Mouse (Mus musculus) MEL (cell line): ENCODE data around the gene Gnl3. TPM values are rescaled to one million over a fixed set of nuclear protein-coding genes. Genes with fewer than 3 reads are reported as not detected.
A peak's percentile ranks its signal among the peaks of the same experiment; 100 is the strongest.

Experiments
- DNase-seq: peaks from one replicate; pipeline ENCODE4 v3.0.0; 2011; ENCODE audit warnings: low read depth, low spot score
- H3K27ac ChIP-seq: 2 replicates; pipeline ENCODE4 v1.5.1; 2012; ENCODE audit warnings: low read depth, mild to moderate bottlenecking, control low read depth, low read length, moderate library complexity; ENCODE audit not compliant: control insufficient read depth
- H3K27me3 ChIP-seq, 2 experiments: fragments of 150-350 bp in 1 of 2; sonication (generic) in 1 of 2; 2 replicates each; pipeline ENCODE4 v1.6.1; 2012; ENCODE audit warnings: low read length in 2 of 2, mild to moderate bottlenecking in 2 of 2, improper control_type of control experiment in 1 of 2, moderate library complexity in 1 of 2; ENCODE audit not compliant: insufficient read depth in 2 of 2, control insufficient read depth in 1 of 2
- H3K36me3 ChIP-seq, 2 experiments: 2 replicates each; pipeline ENCODE4 v1.6.1; 2012 to 2014; ENCODE audit warnings: low read length in 2 of 2, improper control_type of control experiment in 1 of 2, inconsistent platforms in 1 of 2, mild to moderate bottlenecking in 1 of 2; ENCODE audit not compliant: insufficient read depth in 2 of 2, control insufficient read depth in 1 of 2
- H3K4me1 ChIP-seq, 2 experiments: fragments of 150-350 bp in 1 of 2; sonication (generic) in 1 of 2; 2 replicates each; pipeline ENCODE4 v1.6.1; 2012; ENCODE audit warnings: low read length in 2 of 2, improper control_type of control experiment in 1 of 2, mild to moderate bottlenecking in 1 of 2; ENCODE audit not compliant: insufficient read depth in 2 of 2, control insufficient read depth in 1 of 2
- H3K4me3 ChIP-seq, 2 experiments: fragments of 150-350 bp in 1 of 2; sonication (generic) in 1 of 2; 2 replicates each; pipeline ENCODE4 v1.5.1; 2012; ENCODE audit warnings: low read depth in 2 of 2, low read length in 2 of 2, mild to moderate bottlenecking in 2 of 2, moderate library complexity in 2 of 2, control low read depth in 1 of 2, improper control_type of control experiment in 1 of 2; ENCODE audit not compliant: control insufficient read depth in 1 of 2, insufficient read depth in 1 of 2
- H3K79me2 ChIP-seq: 2 replicates; pipeline ENCODE4 v1.6.1; 2012; ENCODE audit warnings: mild to moderate bottlenecking, low read length, moderate library complexity; ENCODE audit not compliant: control insufficient read depth, poor library complexity, insufficient read depth
- H3K9ac ChIP-seq: 2 replicates; pipeline ENCODE4 v1.6.1; 2012; ENCODE audit warnings: low read depth, mild to moderate bottlenecking, control low read depth, low read length, moderate library complexity; ENCODE audit not compliant: control insufficient read depth, poor library complexity, severe bottlenecking
- H3K9me3 ChIP-seq: fragments of 150-350 bp; sonication (generic); replicated peaks from 2 replicates; pipeline ENCODE4 v1.6.1; 2012; ENCODE audit warnings: mild to moderate bottlenecking, low read length, improper control_type of control experiment, moderate library complexity; ENCODE audit not compliant: insufficient read depth
- BHLHE40 ChIP-seq: IDR thresholded peaks from 2 replicates; pipeline ENCODE4 v1.6.1; 2012; ENCODE audit warnings: low read depth, mild to moderate bottlenecking, inconsistent platforms, low read length, improper control_type of control experiment, borderline replicate concordance
- CHD1 ChIP-seq: IDR thresholded peaks from 2 replicates; pipeline ENCODE4 v1.6.1; 2012; ENCODE audit warnings: low read depth, mild to moderate bottlenecking, inconsistent platforms, low read length, improper control_type of control experiment
- CHD2 ChIP-seq: IDR thresholded peaks from 2 replicates; pipeline ENCODE4 v1.6.1; 2011; ENCODE audit warnings: low read length, improper control_type of control experiment
- GATA1 ChIP-seq: IDR thresholded peaks from 2 replicates; pipeline ENCODE4 v1.6.1; 2011; ENCODE audit warnings: low read depth, low read length, improper control_type of control experiment
- MAFK ChIP-seq: IDR thresholded peaks from 2 replicates; pipeline ENCODE4 v1.6.1; 2011; ENCODE audit warnings: low read depth, mild to moderate bottlenecking, low read length, improper control_type of control experiment, borderline replicate concordance
- MEF2A ChIP-seq: IDR thresholded peaks from 2 replicates; pipeline ENCODE4 v1.6.1; 2014; ENCODE audit warnings: low read depth, mild to moderate bottlenecking, inconsistent platforms, low read length, improper control_type of control experiment; ENCODE audit not compliant: poor library complexity, insufficient replicate concordance, severe bottlenecking; ENCODE audit errors: extremely low read depth
- MXI1 ChIP-seq: IDR thresholded peaks from 2 replicates; pipeline ENCODE4 v1.6.1; 2011; ENCODE audit warnings: mild to moderate bottlenecking, low read depth, low read length, improper control_type of control experiment
- MYB ChIP-seq: IDR thresholded peaks from 2 replicates; pipeline ENCODE4 v1.6.1; 2011; ENCODE audit warnings: mild to moderate bottlenecking, low read depth, low read length, improper control_type of control experiment
- NELFE ChIP-seq: IDR thresholded peaks from 2 replicates; pipeline ENCODE4 v1.6.1; 2011; ENCODE audit warnings: low read depth, low read length, improper control_type of control experiment
- NRF1 ChIP-seq: IDR thresholded peaks from 2 replicates; pipeline ENCODE4 v1.6.1; 2014; ENCODE audit warnings: low read depth, mild to moderate bottlenecking, inconsistent platforms, low read length, improper control_type of control experiment, moderate library complexity; ENCODE audit not compliant: poor library complexity, insufficient read depth, severe bottlenecking
- POLR2A ChIP-seq, 2 experiments: IDR thresholded peaks; 2 replicates each; pipeline ENCODE4 v1.6.1; 2011 to 2012; ENCODE audit warnings: low read length in 2 of 2, mild to moderate bottlenecking in 2 of 2, control low read depth in 1 of 2, improper control_type of control experiment in 1 of 2, low read depth in 1 of 2, moderate library complexity in 1 of 2; ENCODE audit not compliant: control insufficient read depth in 1 of 2, insufficient read depth in 1 of 2, poor library complexity in 1 of 2
- POLR2AphosphoS2 ChIP-seq: IDR thresholded peaks from 2 replicates; pipeline ENCODE4 v1.6.1; 2011; ENCODE audit warnings: low read length, improper control_type of control experiment
- POLR2AphosphoS5 ChIP-seq: IDR thresholded peaks from 2 replicates; pipeline ENCODE4 v1.6.1; 2012; ENCODE audit warnings: low read depth, borderline replicate concordance, mild to moderate bottlenecking, inconsistent platforms, low read length, moderate library complexity, mixed read lengths
- RCOR1 ChIP-seq: IDR thresholded peaks from 2 replicates; pipeline ENCODE4 v1.6.1; 2012; ENCODE audit warnings: low read depth, mild to moderate bottlenecking, inconsistent platforms, low read length, improper control_type of control experiment
- SIN3A ChIP-seq: IDR thresholded peaks from 2 replicates; pipeline ENCODE4 v1.6.1; 2012; ENCODE audit warnings: low read length, improper control_type of control experiment, inconsistent platforms
- TBP ChIP-seq: IDR thresholded peaks from 2 replicates; pipeline ENCODE4 v1.8.0; 2011; ENCODE audit warnings: low read depth, low read length, improper control_type of control experiment
- TCF12 ChIP-seq: IDR thresholded peaks from 2 replicates; pipeline ENCODE4 v1.6.1; 2014; ENCODE audit warnings: low read depth, mild to moderate bottlenecking, inconsistent platforms, low read length, improper control_type of control experiment, moderate library complexity
- UBTF ChIP-seq: IDR thresholded peaks from 2 replicates; pipeline ENCODE4 v1.6.1; 2012; ENCODE audit warnings: low read depth, mild to moderate bottlenecking, inconsistent platforms, low read length, improper control_type of control experiment, moderate library complexity, borderline replicate concordance; ENCODE audit not compliant: insufficient read depth
- USF2 ChIP-seq, 2 experiments: IDR thresholded peaks; 2 replicates each; pipeline ENCODE4 v1.6.1; 2011 to 2012; ENCODE audit warnings: improper control_type of control experiment in 2 of 2, low read length in 2 of 2, borderline replicate concordance in 1 of 2, inconsistent platforms in 1 of 2, low read depth in 1 of 2, mild to moderate bottlenecking in 1 of 2; ENCODE audit not compliant: insufficient read depth in 1 of 2
- ZKSCAN1 ChIP-seq: IDR thresholded peaks from 2 replicates; pipeline ENCODE4 v1.6.1; 2012; ENCODE audit warnings: low read depth, mild to moderate bottlenecking, inconsistent platforms, low read length, improper control_type of control experiment, moderate library complexity
- ZNF384 ChIP-seq: IDR thresholded peaks from 2 replicates; pipeline ENCODE4 v1.6.1; 2012; ENCODE audit warnings: low read depth, mild to moderate bottlenecking, inconsistent platforms, low read length, improper control_type of control experiment
- polyA plus RNA-seq, 2 experiments: library from polyadenylated mRNA; stranded (reverse) in 1 of 2; unstranded in 1 of 2; fragments of >175 nt in 1 of 2; fragments of >200 nt in 1 of 2; gene quantifications; 2 replicates each; pipeline versions ENCODE4 v1.2.1 to v1.2.4; 2012; ENCODE audit warnings: low replicate concordance in 2 of 2, low read depth in 1 of 2; ENCODE audit not compliant: insufficient read length in 2 of 2, insufficient read depth in 1 of 2, missing spikeins in 1 of 2
- total RNA-seq: library from RNA; depleted of rRNA; stranded (reverse); fragments of 300-350 nt; gene quantifications from 2 replicates; pipeline ENCODE4 v1.2.3, GENCODE M21; 2012

The Gnl3 gene
- total and polyA plus RNA-seq, 3 experiments: 151 to 332 (median 257) TPM

DNA sequence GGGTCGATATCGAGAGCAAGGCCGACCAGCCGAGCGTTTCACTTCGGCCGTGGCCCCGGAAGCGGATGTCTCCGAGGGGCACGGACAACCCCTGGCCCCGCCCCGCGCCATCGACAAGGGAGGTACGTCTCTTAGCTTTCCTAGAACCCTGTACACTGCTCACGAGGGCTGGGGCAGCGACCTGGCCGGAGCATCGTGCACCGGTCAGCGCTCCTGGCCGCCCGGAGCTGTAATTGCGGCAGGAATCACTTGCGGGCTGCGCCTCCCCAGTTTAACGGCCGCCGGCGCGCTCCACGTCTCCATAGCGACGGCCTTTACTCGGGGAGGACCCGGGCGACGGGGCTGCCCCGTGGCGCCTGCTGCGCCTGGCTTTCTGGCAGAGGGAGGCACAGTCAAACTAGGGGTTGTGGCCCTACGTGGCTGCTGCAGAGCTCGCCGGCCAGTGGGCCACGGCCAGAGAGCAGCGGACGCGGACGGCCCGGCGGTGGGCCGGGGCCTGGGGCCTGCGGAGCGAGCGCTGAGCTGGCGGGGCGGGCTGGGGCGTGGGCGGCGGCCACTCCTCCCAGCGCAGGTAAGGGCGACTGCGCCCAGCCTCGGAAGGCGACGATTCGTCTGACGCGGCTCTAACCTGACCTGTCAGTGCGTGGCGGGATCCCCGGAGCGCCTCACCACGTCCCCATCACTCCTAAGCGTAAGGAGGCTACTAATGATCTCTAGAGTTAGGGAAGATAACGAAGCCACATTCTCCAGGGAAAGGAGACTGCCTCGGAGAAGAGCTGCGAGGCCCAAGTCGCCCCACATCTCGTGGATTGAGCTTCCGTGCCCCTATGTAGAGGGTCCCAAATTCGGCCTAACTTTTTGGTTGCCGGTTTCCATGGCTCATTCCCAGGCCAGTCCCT, 17.4 kb downstream of the Gnl3 start, which contains the start of the genes Glt8d1 and Spcs1 (continued):
- TF ChIP-seq MAFK (no peak), UBTF (no peak), BHLHE40 (no peak), TBP (no peak)

DNA sequence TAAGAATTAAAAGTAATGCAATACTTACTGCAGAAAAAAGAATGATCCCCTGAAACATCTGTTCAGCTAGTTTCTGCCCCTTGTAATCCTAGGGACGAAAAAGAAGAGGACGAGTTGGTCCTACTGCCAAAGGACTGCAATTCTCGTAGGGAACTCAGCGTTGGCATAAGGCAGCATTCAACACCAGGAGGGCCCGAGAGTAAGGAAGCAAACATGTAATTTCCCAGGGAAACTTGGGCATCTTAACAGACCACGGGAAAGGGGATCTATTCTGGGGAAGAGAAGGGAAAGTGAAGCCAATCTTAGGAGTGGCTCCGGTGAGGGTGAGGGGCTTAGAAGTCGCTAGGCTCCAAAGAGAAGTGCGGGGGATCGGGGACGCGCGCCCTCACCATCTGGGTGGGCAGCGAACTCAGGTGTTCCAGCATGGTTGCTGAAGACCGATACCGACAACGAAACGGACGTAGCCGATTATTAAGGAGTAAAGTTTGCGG, 18.1 kb downstream of the Gnl3 start:
- Histone ChIP-seq H3K36me3 (peaks cover 2 to 15% of the 10 kb centered on the region in 2 experiments; a peak in 3 of 4 replicates), H3K4me3 (peak overlapping the region; percentile 95 to 98), H3K79me2 (peaks cover 16% of the 10 kb centered on the region), H3K9me3 (no peaks in the 10 kb centered on the region), H3K9ac (peak overlapping the region; percentile 93), H3K27me3 (no peaks in the 10 kb centered on the region), H3K27ac (peak overlapping the region; percentile 77), H3K4me1 (peaks cover 4 to 9% of the 10 kb centered on the region in 2 experiments)
- TF ChIP-seq NELFE (no peak), TCF12 (no peak), CHD1 (0 out of 2 replicates have a peak, but pooled peaks have one; percentile 37), MYB (no peak), POLR2AphosphoS5 (no peak), MXI1 (no peak; the same call in 1 of the 2 replicates), MAFK (no peak), USF2 (IDR thresholded peaks at IDR 0.05; ENCODE audit: borderline replicate concordance in 1 of 2, insufficient read depth in 1 of 2, low read depth in 1 of 2, low read length in 2 of 2) (no peak), GATA1 (0 out of 2 replicates have a peak, but pooled peaks have one; percentile 3), POLR2A (IDR thresholded peaks at IDR 0.05; ENCODE audit: control insufficient read depth in 1 of 2, insufficient read depth in 1 of 2, low read depth in 1 of 2, low read length in 2 of 2, poor library complexity in 1 of 2) (peak in 1 of 2 experiments; percentile 57; a peak in 1 of 4 replicates), MEF2A (no peak), RCOR1 (no peak), ZKSCAN1 (no peak), SIN3A (no peak), NRF1 (no peak), POLR2AphosphoS2 (peak; percentile 73; the same call in 1 of the 2 replicates), TBP (no peak), CHD2 (no peak), ZNF384 (no peak)
- DNase-seq: peak; percentile 66
